Mouse (Mus musculus): ENCODE measurements around the gene Hnrnpul2.
"Not testable (repeated sequence)": the region's sequence is repeated elsewhere in the genome, so short reads cannot be mapped to it uniquely, and the experiment has no call there.

The Hnrnpul2 gene

GRCm38 (mm10) chr19:8818301-8818798 is 1.5 kb upstream of the Hnrnpul2 start:
- DNase-seq (ENCODE audit: low read depth, low spot score), result no peak

- DNase-seq (ENCODE audit: low read depth, low spot score), result peak; percentile 96
These were observed 812 bp upstream of the Hnrnpul2 start, which contains the start of gene Ttc9c for GRCm38 (mm10) chr19:8818801-8819595. Gene Ttc9c, minus strand, starts transcription at chr19:8819333.

- DNase-seq (ENCODE audit: low read depth, low spot score), result no peak
These were observed 680 bp downstream of the Hnrnpul2 start for GRCm38 (mm10) chr19:8820424-8820956.

- DNase-seq (ENCODE audit: low read depth, low spot score), result no peak
These were observed 1.3 kb downstream of the Hnrnpul2 start for GRCm38 (mm10) chr19:8821146-8821545.

GRCm38 (mm10) chr19:8822696-8823095 is 2.9 kb downstream of the Hnrnpul2 start:
- DNase-seq (ENCODE audit: low read depth, low spot score), result no peak

- DNase-seq (ENCODE audit: low read depth, low spot score), result no peak
These were observed 9.8 kb downstream of the Hnrnpul2 start, which contains the start of gene AC129217.1 for GRCm38 (mm10) chr19:8829660-8830059. Gene AC129217.1, plus strand, starts transcription at chr19:8829773.

- DNase-seq (ENCODE audit: low read depth, low spot score), result no peak
These were observed 10.9 kb downstream of the Hnrnpul2 start for GRCm38 (mm10) chr19:8830664-8831063.

- no peak for DNase-seq (ENCODE audit: low read depth, low spot score)
These were observed 11.5 kb downstream of the Hnrnpul2 start for GRCm38 (mm10) chr19:8831262-8831661.

GRCm38 (mm10) chr19:8832971-8833370 is 13.2 kb downstream of the Hnrnpul2 start:
- no peak for DNase-seq (ENCODE audit: low read depth, low spot score)

- not testable (repeated sequence) for DNase-seq (ENCODE audit: low read depth, low spot score)
These were observed 16.5 kb downstream of the Hnrnpul2 start for GRCm38 (mm10) chr19:8836327-8836726.

- no peak for DNase-seq (ENCODE audit: low read depth, low spot score)
These were observed 17.5 kb downstream of the Hnrnpul2 start, which contains the start of gene Bscl2 for GRCm38 (mm10) chr19:8837251-8837791. Gene Bscl2, plus strand, starts transcription at chr19:8837467.

GRCm38 (mm10) chr19:8838041-8838730 is 18.4 kb downstream of the Hnrnpul2 start:
- DNase-seq (ENCODE audit: low read depth, low spot score), result no peak

- no peak for DNase-seq (ENCODE audit: low read depth, low spot score)
These were observed 19.5 kb downstream of the Hnrnpul2 start, which contains the start of gene Gng3 for GRCm38 (mm10) chr19:8839103-8839907. Gene Gng3, minus strand, starts transcription at chr19:8839194.

- DNase-seq (ENCODE audit: low read depth, low spot score), result no peak
These were observed 20.3 kb downstream of the Hnrnpul2 start for GRCm38 (mm10) chr19:8839908-8840791.

GRCm38 (mm10) chr19:8841012-8841411 is 21.2 kb downstream of the Hnrnpul2 start:
- DNase-seq (ENCODE audit: low read depth, low spot score), result no peak

GRCm38 (mm10) chr19:8842961-8843360 is 23.2 kb downstream of the Hnrnpul2 start:
- no peak for DNase-seq (ENCODE audit: low read depth, low spot score)

GRCm38 (mm10) chr19:8844371-8845129 is 24.7 kb downstream of the Hnrnpul2 start:
- DNase-seq (ENCODE audit: low read depth, low spot score), result no peak

- no peak for DNase-seq (ENCODE audit: low read depth, low spot score)
These were observed 28.5 kb downstream of the Hnrnpul2 start for GRCm38 (mm10) chr19:8848356-8848755.

- DNase-seq (ENCODE audit: low read depth, low spot score), result no peak
These were observed 30.6 kb downstream of the Hnrnpul2 start, which contains the start of gene Lrrn4cl for GRCm38 (mm10) chr19:8850402-8850901. Gene Lrrn4cl, plus strand, starts transcription at chr19:8850768.
